Comparison of ENCODE assay signal across 8 mouse cellular contexts in the genomic region with DNA sequence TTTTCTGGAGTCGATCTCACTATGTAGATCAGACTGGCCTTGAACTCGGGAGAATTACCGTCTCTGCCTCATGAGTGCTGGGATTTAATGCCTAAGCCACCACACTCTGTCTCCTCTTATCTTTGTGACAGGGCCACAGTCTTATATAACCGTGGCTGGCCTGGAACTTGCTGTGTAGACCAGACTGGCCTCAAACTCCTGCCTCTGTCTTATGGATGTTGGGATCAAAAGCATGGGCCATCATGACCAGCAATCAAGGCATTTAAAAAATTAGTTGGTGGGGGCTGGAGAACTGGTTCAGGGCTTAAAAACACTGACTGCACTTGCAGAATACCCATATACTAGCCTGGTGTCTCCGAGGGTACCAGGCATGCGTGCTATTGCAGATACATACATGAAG. TPM values are rescaled to one million over a fixed set of nuclear protein-coding genes. Genes with fewer than 3 reads are reported as not detected.
DNase-seq lines count a peak whose midpoint lies in the region; ATAC-seq and TF ChIP-seq lines count a peak whose summit lies in the region.

Pigb (minus strand) TSS at position 299 of the 400 bp plus-strand sequence.

- H3K9me3 ChIP-seq in erythroblast, embryonic 14.5 days (ENCODE audit: control insufficient read depth, low read length) = no peaks in the 10 kb centered on the region
- no peaks in the 10 kb centered on the region for H3K9me3 ChIP-seq in hindbrain, postnatal 0 days (ENCODE audit: low read length)
- no peaks in the 10 kb centered on the region for H3K9me3 ChIP-seq in midbrain, embryonic 11.5 days (ENCODE audit: control insufficient read depth, low read length)

- peaks cover 6% of the 10 kb centered on the region for H3K27me3 ChIP-seq in erythroblast, embryonic 14.5 days (ENCODE audit: control insufficient read depth)
- no peaks in the 10 kb centered on the region for H3K27me3 ChIP-seq in testis, adult 2 months (ENCODE audit: control insufficient read depth, insufficient read depth, low read length)
- H3K27me3 ChIP-seq in hindbrain, postnatal 0 days (ENCODE audit: insufficient read depth, low read length) = no peaks in the 10 kb centered on the region
- peaks cover 2% of the 10 kb centered on the region; the same call in 1 of the 2 replicates for H3K27me3 ChIP-seq in midbrain, embryonic 11.5 days (ENCODE audit: control insufficient read depth, insufficient read depth, low read length)

- no peak for ATAC-seq in erythroblast, adult 5-6 weeks (replicated peaks; ENCODE audit: low FRiP score, poor library complexity, severe bottlenecking)
- ATAC-seq in hindbrain, postnatal 0 days = no peak
- ATAC-seq in midbrain, embryonic 11.5 days (ENCODE audit: low FRiP score) = peak; percentile 17; the same call in 1 of the 2 replicates

- no peak for TF ChIP-seq POLR2A in testis, adult 2 months (IDR thresholded peaks at IDR 0.05; ENCODE audit: control insufficient read depth, low read depth, low read length)

- peaks cover 39% of the 10 kb centered on the region for H3K4me1 ChIP-seq in erythroblast, embryonic 14.5 days (ENCODE audit: control insufficient read depth)
- H3K4me1 ChIP-seq in testis, adult 2 months (ENCODE audit: control insufficient read depth, insufficient read depth, low read length) = peaks cover 8% of the 10 kb centered on the region; the same call in 1 of the 2 replicates
- peaks cover 9% of the 10 kb centered on the region for H3K4me1 ChIP-seq in hindbrain, postnatal 0 days (ENCODE audit: insufficient read depth, low read length)
- peaks cover 17% of the 10 kb centered on the region for H3K4me1 ChIP-seq in midbrain, embryonic 11.5 days (ENCODE audit: control insufficient read depth, insufficient read depth, low read length)

- 34% methylated on average over 6 of the region's 6 CpGs for WGBS in hindbrain, postnatal 0 days
- 34% methylated on average over 6 of the region's 6 CpGs for WGBS in midbrain, embryonic 11.5 days

- H3K27ac ChIP-seq in testis, adult 2 months (ENCODE audit: control insufficient read depth, insufficient read depth, low read depth, low read length) = peak within 1 kb of the TSS; percentile 71
- peak within 1 kb of the TSS; percentile 88 for H3K27ac ChIP-seq in hindbrain, postnatal 0 days
- peak within 1 kb of the TSS; percentile 1 for H3K27ac ChIP-seq in midbrain, embryonic 11.5 days (ENCODE audit: low read depth, low read length)

- H3K4me2 ChIP-seq in hindbrain, postnatal 0 days (ENCODE audit: low read depth, low read length) = peak within 1 kb of the TSS; percentile 84
- peak within 1 kb of the TSS; percentile 80 for H3K4me2 ChIP-seq in midbrain, embryonic 11.5 days

- peaks cover 8% of the 10 kb centered on the region for H3K36me3 ChIP-seq in erythroblast, embryonic 14.5 days (ENCODE audit: control insufficient read depth)
- no peaks in the 10 kb centered on the region for H3K36me3 ChIP-seq in testis, adult 2 months (ENCODE audit: control insufficient read depth, insufficient read depth, low read length)
- H3K36me3 ChIP-seq in hindbrain, postnatal 0 days (ENCODE audit: insufficient read depth, low read length) = no peaks in the 10 kb centered on the region
- no peaks in the 10 kb centered on the region for H3K36me3 ChIP-seq in midbrain, embryonic 11.5 days (ENCODE audit: control insufficient read depth, insufficient read depth, low read length)

- H3K4me3 ChIP-seq in erythroblast, embryonic 14.5 days (replicated peaks) = peak within 1 kb of the TSS; percentile 70
- peak within 1 kb of the TSS; percentile 96 for H3K4me3 ChIP-seq in testis, adult 2 months (ENCODE audit: control insufficient read depth, low read depth, low read length)
- H3K4me3 ChIP-seq in hindbrain, postnatal 0 days (ENCODE audit: low read length) = peak within 1 kb of the TSS; percentile 84
- H3K4me3 ChIP-seq in midbrain, embryonic 11.5 days (ENCODE audit: low read depth, low read length) = peak within 1 kb of the TSS; percentile 81

- no peak for DNase-seq in testis, postnatal 10 days (ENCODE audit: low spot score)
- no peak for DNase-seq in hindbrain, postnatal 0 days (ENCODE audit: low spot score)
- DNase-seq in midbrain, embryonic 11.5 days (ENCODE audit: low spot score, missing footprints) = no peak
- DNase-seq in urinary bladder, postnatal 14 days (ENCODE audit: low spot score) = no peak
- DNase-seq in thymus, postnatal 14 days = no peak

- peak within 1 kb of the TSS; percentile 85 for H3K9ac ChIP-seq in hindbrain, postnatal 0 days (replicated peaks; ENCODE audit: low read length)
- peak within 1 kb of the TSS; percentile 81 for H3K9ac ChIP-seq in midbrain, embryonic 11.5 days (ENCODE audit: low read length)

- no peak for TF ChIP-seq CTCF in testis, adult 2 months (IDR thresholded peaks at IDR 0.05; ENCODE audit: control insufficient read depth, insufficient read depth, insufficient replicate concordance, low read depth, low read length)
- no peak for TF ChIP-seq CTCF in hindbrain, postnatal 0 days (IDR thresholded peaks at IDR 0.05; ENCODE audit: low read depth)

RNA-seq across cellular contexts. Expression of gene Pigb, which starts in this region (rescaled TPM):
- polyA plus RNA-seq in erythroblast, embryonic 14.5 days (2012) = 0.01 and 0.05 TPM in 2 replicates
- total RNA-seq in erythroblast, adult 5-6 weeks (2015; ENCODE audit: low replicate concordance) = 4.0 and 4.6 TPM in 2 replicates
- total RNA-seq in erythroblast, adult 5-6 weeks (2017; ENCODE audit: low replicate concordance) = 3.1 and 4.0 TPM in 2 replicates
- polyA plus RNA-seq in testis, adult 2 months (2012; rRNA removed) = 4.9 and 5.1 TPM in 2 replicates
- 16.4 and 20.1 TPM in 2 replicates for total RNA-seq in hindbrain, postnatal 0 days (2014; rRNA removed)
- 8.9 and 9.0 TPM in 2 replicates for polyA plus RNA-seq in hindbrain, postnatal 0 days (2015; fragmentation: Nextera tagmentation; extraction: Ambion mirVana)
- polyA plus RNA-seq in midbrain, embryonic 11.5 days (2014; fragmentation: Nextera tagmentation; extraction: Ambion mirVana) = 18.3 and 19.0 TPM in 2 replicates

Comparison
In these comparisons a context has a peak if more than half of its experiments do, and no peak if none do; other contexts are left out.
1. H3K27ac ChIP-seq: peak in every context shown above with its lines; median percentile 88 in hindbrain, postnatal 0 days; 71 in testis, adult 2 months; 1 in midbrain, embryonic 11.5 days.